Mouse (Mus musculus) lung, postnatal 0 days (tissue): Measurements from ENCODE around the gene Lztr1. TPM values are rescaled to one million over a fixed set of nuclear protein-coding genes. Genes with fewer than 3 reads are reported as not detected.

Experiments
- ATAC-seq: fragments of 200-750 bp; cut with Nextera tagmentation; 2 replicates; pipeline ENCODE4 v1.8.0; 2017; ENCODE audit warnings: moderate library complexity
- DNase-seq: peaks from one replicate; pipeline ENCODE4 v3.0.0-alpha.2; 2016; ENCODE audit warnings: low spot score
- H3K27ac ChIP-seq: fragments of 300-500 bp; sonication (generic); 2 replicates; pipeline ENCODE4 v1.5.1; 2014; ENCODE audit warnings: antibody characterized with exemption, mild to moderate bottlenecking, low read length, mixed read lengths
- H3K27me3 ChIP-seq: fragments of 300-500 bp; sonication (generic); replicated peaks from 2 replicates; pipeline ENCODE4 v1.6.1; 2014; ENCODE audit warnings: low read length, mixed read lengths; ENCODE audit not compliant: insufficient read depth
- H3K36me3 ChIP-seq: fragments of 300-500 bp; sonication (generic); 2 replicates; pipeline ENCODE4 v1.6.1; 2014; ENCODE audit warnings: low read length, mixed read lengths; ENCODE audit not compliant: insufficient read depth
- H3K4me1 ChIP-seq: fragments of 300-500 bp; sonication (generic); 2 replicates; pipeline ENCODE4 v1.6.1; 2014; ENCODE audit warnings: antibody characterized with exemption, low read depth, low read length, mixed read lengths; ENCODE audit not compliant: insufficient read depth
- H3K4me2 ChIP-seq: fragments of 300-500 bp; sonication (generic); replicated peaks from 2 replicates; pipeline ENCODE4 v1.6.1; 2014; ENCODE audit warnings: low read depth, mild to moderate bottlenecking, low read length, moderate library complexity, mixed read lengths
- H3K4me3 ChIP-seq: fragments of 300-500 bp; sonication (generic); 2 replicates; pipeline ENCODE4 v1.5.1; 2014; ENCODE audit warnings: low read depth, low read length
- H3K9ac ChIP-seq: fragments of 300-500 bp; sonication (generic); replicated peaks from 2 replicates; pipeline ENCODE4 v1.6.1; 2014; ENCODE audit warnings: low read depth, mild to moderate bottlenecking
- H3K9me3 ChIP-seq: fragments of 300-500 bp; sonication (generic); 2 replicates; pipeline ENCODE4 v1.6.1; 2016; ENCODE audit warnings: low read length, mixed read lengths
- CTCF ChIP-seq: IDR thresholded peaks from 2 replicates; pipeline ENCODE4 v1.5.1; 2016; ENCODE audit warnings: antibody characterized with exemption, mild to moderate bottlenecking
- EP300 ChIP-seq: IDR thresholded peaks from 2 replicates; pipeline ENCODE4 v1.6.1; 2016; ENCODE audit warnings: antibody characterized with exemption, mild to moderate bottlenecking, control low read depth
- WGBS: fragments of 180-500 bp; shearing (Covaris S2); extraction: QIAGEN DNeasy Blood & Tissue Kit; methylation state at CpG from one replicate; pipeline ENCODE4 v1.1.7; 2014; 5-methylcytosine and 5-hydroxymethylcytosine counted together
- polyA plus RNA-seq: library from polyadenylated mRNA; unstranded; fragments of >200 nt; fragmentation: Nextera tagmentation; extraction: Ambion mirVana; gene quantifications from 2 replicates; pipeline ENCODE4 v1.2.1, GENCODE M21; 2015

The Lztr1 gene
- 63.3 and 64.7 TPM in 2 replicates for polyA plus RNA-seq

DNA sequence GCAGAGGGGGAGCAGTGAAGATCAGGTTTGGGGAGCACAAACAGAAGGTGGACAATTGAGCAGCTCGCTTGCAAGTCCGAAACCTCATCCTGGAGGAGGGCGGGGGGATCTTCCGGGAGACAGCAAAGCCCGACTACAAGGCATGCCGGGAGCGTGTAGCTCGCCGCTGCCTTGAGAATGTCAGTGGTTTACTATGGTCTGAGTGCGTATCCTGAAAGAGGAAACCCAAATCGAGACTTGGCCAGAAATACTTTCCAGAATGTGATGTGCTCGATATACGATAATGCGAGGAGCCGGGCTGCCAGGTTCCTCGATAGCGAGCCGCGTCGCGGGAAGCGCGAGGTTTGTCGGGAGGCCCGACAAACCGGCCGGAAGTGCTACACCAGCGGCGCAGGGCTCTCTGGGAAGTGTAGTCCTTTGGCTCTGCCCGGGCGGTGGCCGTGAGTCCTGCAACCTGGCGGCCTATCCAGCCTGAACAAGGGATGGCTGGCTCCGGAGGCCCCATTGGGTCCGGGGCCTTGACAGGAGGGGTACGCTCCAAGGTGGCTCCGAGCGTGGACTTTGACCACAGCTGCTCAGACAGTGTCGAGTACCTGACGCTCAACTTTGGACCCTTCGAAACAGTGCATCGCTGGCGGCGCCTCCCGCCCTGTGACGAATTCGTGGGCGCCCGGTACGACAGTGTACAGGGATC, at the start of gene Lztr1:
Gene Lztr1, plus strand, starts transcription at position 143 of the 694 bp plus-strand sequence.
- ATAC-seq (peak; percentile 95), DNase-seq (peak; percentile 94)
- WGBS: under 1% methylated on average over 50 of the region's 50 CpGs
- H3K36me3 ChIP-seq: peaks cover 13% of the 10 kb centered on the region; the same call in 1 of the 2 replicates
- H3K27me3 ChIP-seq: no peaks in the 10 kb centered on the region
- H3K9me3 ChIP-seq: no peaks in the 10 kb centered on the region
- peak within 1 kb of the TSS; percentile 70 for H3K4me2 ChIP-seq
- H3K4me3 ChIP-seq: peak within 1 kb of the TSS; percentile 73
- TF ChIP-seq EP300: no peak
- TF ChIP-seq CTCF: peak; percentile 25
- H3K4me1 ChIP-seq: peaks cover 10% of the 10 kb centered on the region; the same call in 1 of the 2 replicates
- H3K27ac ChIP-seq: peak within 1 kb of the TSS; percentile 76
- H3K9ac ChIP-seq: peak within 1 kb of the TSS; percentile 64

DNA sequence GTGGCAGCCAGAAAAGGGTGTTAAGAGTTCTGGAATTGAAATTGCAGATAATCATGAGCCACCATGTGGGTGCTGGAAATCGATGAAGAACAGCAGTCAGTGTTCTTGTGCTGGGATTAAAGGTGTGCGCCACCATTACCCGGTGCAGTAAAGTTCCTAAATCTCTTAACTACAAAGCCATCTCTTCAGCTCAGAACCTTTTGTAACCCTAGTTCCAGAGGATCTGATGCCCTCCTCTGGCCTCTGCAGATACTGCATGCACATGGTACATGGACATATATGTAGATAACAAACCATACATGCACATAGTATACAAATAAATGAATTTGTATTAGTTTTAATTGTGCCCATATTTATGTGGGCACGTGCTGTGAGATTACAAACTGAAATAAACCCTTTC, 48.2 kb upstream of the Lztr1 start:
- Histone ChIP-seq H3K4me1 (no peaks in the 10 kb centered on the region; the same call in 1 of the 2 replicates), H3K4me3 (no peak overlapping the region), H3K9me3 (no peaks in the 10 kb centered on the region), H3K27ac (no peak overlapping the region), H3K9ac (no peak overlapping the region), H3K4me2 (no peak overlapping the region), H3K27me3 (no peaks in the 10 kb centered on the region), H3K36me3 (no peaks in the 10 kb centered on the region)
- 90% methylated on average over 4 of the region's 4 CpGs for WGBS
- TF ChIP-seq CTCF: peak; percentile 69
- TF ChIP-seq EP300: no peak
- ATAC-seq (no peak; the same call in 1 of the 2 replicates), DNase-seq (peak; percentile 28)

DNA sequence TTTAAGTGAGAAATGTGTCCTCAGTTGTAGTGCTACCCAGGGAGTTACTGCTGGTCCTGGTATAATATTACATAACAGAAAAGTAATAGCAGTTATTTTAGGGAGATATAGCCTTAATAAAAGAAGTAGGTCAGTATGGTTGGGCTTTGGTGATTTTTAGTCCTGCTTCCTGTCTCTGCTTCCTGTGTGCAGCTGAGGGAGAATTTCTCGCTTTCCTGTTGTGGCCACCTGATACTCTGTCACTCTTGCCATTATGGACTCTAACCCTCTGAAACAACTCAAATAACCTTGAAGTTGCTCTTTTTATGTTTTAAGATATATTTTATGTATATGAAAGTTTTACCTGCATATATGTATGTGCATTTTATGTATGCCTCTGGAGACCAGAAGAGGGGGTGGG, 46.9 kb upstream of the Lztr1 start:
- H3K4me3 ChIP-seq: no peak overlapping the region
- 83% methylated on average over 1 of the region's 1 CpGs for WGBS
- TF ChIP-seq CTCF (no peak), EP300 (no peak)
- no peak for DNase-seq
- H3K9me3 ChIP-seq: no peaks in the 10 kb centered on the region
- no peaks in the 10 kb centered on the region for H3K27me3 ChIP-seq
- no peak for ATAC-seq
- no peak overlapping the region for H3K4me2 ChIP-seq
- H3K27ac ChIP-seq: no peak overlapping the region
- no peaks in the 10 kb centered on the region; the same call in 1 of the 2 replicates for H3K4me1 ChIP-seq
- no peaks in the 10 kb centered on the region for H3K36me3 ChIP-seq
- no peak overlapping the region for H3K9ac ChIP-seq

DNA sequence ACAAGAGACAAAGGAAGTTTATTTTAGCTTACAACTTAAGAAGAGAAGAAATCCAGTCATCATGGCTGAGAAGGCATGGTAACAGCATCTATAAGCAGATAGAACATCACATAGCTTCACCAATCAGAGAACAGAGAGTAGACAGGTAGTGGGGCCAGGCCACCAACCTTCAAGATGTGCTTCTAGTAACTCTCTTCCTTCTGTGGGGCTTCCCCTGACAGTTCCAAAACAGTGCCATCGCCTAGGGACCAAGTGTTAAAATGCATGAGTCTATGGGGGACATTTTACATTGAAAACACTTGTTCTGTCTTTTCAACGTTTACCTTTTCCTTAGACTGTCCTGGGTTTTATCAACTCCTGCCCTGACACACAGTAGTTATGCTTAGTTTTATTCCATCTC, 45.3 kb upstream of the Lztr1 start:
- Histone ChIP-seq H3K27ac (no peak overlapping the region), H3K36me3 (no peaks in the 10 kb centered on the region), H3K27me3 (no peaks in the 10 kb centered on the region), H3K4me1 (no peaks in the 10 kb centered on the region; the same call in 1 of the 2 replicates), H3K9ac (no peak overlapping the region), H3K9me3 (no peaks in the 10 kb centered on the region), H3K4me3 (no peak overlapping the region), H3K4me2 (no peak overlapping the region)
- ATAC-seq: no peak
- DNase-seq: no peak
- 89% methylated on average over 2 of the region's 2 CpGs for WGBS
- no peak for TF ChIP-seq CTCF
- no peak for TF ChIP-seq EP300

DNA sequence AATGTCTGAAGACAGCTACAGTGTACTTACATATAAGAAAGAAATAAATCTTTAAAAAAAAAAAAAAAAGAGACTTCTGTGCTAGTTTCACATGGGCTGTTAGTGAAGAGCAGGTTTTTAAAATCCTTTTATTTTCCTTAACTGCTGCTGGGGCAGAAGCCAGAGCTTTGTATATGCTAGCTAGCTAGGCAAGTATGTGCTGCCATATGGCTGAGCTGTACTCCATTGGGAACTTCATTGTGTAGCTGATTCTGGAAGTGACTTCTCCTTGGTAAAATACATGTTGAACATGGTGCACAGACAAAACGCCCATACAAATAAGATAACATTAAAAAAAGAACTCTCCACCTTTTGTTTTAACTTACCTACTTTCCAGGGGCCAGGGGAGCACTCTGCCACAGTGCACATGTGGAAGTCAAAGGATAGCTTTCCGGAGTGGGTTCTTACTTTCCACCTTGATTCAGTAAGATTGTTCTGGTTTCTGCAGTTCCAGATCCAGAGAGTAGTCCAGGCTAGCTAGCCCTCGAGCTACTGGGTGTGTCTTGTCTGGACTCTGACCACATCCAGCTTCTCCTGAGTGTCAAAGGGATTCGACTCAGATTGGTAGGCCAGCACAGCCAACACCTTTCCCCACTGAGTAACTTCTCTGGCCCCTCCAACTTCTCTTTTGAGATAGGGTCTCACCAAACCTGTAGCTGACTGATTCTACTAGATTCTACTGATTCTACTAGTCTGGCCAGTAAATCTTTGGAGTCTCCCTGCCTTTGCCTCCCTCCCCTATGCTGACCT, 41.4 kb upstream of the Lztr1 start:
- Histone ChIP-seq H3K36me3 (peaks cover 9% of the 10 kb centered on the region; the same call in 1 of the 2 replicates), H3K4me2 (no peak overlapping the region), H3K27me3 (no peaks in the 10 kb centered on the region), H3K9ac (no peak overlapping the region), H3K27ac (no peak overlapping the region), H3K9me3 (no peaks in the 10 kb centered on the region), H3K4me1 (no peaks in the 10 kb centered on the region), H3K4me3 (no peak overlapping the region)
- 81% methylated on average over 4 of the region's 4 CpGs for WGBS
- ATAC-seq: no peak
- DNase-seq: no peak
- TF ChIP-seq CTCF (no peak), EP300 (no peak)

DNA sequence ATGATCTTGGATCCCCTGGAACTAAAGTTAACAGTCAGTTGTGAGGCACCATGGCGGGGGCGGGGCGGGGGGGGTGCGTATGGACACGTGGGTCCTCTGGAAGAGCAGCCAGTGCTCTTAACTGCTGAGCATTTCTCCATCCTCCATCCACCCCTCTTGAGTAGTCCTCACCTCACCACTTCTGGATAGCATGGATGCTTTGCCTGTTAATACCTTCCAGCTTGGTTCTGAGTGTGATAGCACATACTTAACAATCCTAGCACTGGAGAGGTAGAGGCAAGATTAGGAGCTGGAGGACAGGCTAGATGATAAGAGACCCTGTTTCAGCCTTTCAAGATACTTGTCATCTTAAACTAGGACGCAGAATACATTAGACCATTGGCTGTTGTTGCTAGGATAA, 36.0 kb upstream of the Lztr1 start:
- Histone ChIP-seq H3K27ac (no peak overlapping the region), H3K9me3 (no peaks in the 10 kb centered on the region), H3K27me3 (no peaks in the 10 kb centered on the region), H3K4me3 (no peak overlapping the region), H3K36me3 (peaks cover 9% of the 10 kb centered on the region; the same call in 1 of the 2 replicates), H3K4me1 (no peaks in the 10 kb centered on the region), H3K9ac (no peak overlapping the region), H3K4me2 (no peak overlapping the region)
- WGBS: 69% methylated on average over 6 of the region's 6 CpGs
- peak; percentile 91 for ATAC-seq
- TF ChIP-seq EP300 (peak; percentile 82), CTCF (no peak)
- peak; percentile 21 for DNase-seq
